Mouse (Mus musculus) hindbrain, embryonic 11.5 days (tissue): Measurements from ENCODE around the gene Grk5. TPM values are rescaled to one million over a fixed set of nuclear protein-coding genes. Genes with fewer than 3 reads are reported as not detected.

ENCODE experiments used
- ATAC-seq: fragments of 200-750 bp; cut with Nextera tagmentation; 2 replicates; pipeline ENCODE4 v1.8.0; 2017; ENCODE audit warnings: mild to moderate bottlenecking, moderate TSS enrichment, moderate library complexity; ENCODE audit not compliant: low FRiP score
- DNase-seq: peaks from one replicate; pipeline ENCODE4 v3.0.0-alpha.2; 2015; ENCODE audit warnings: low spot score
- H3K27ac ChIP-seq: fragments of 300-500 bp; sonication (generic); 2 replicates; pipeline ENCODE4 v1.5.1; 2014; ENCODE audit warnings: mild to moderate bottlenecking, low read depth, low read length
- H3K27me3 ChIP-seq: fragments of 300-500 bp; sonication (generic); 2 replicates; pipeline ENCODE4 v1.6.1; 2014; ENCODE audit warnings: mild to moderate bottlenecking, low read length, moderate library complexity, mixed read lengths; ENCODE audit not compliant: control insufficient read depth, insufficient read depth
- H3K36me3 ChIP-seq: fragments of 300-500 bp; sonication (generic); 2 replicates; pipeline ENCODE4 v1.6.1; 2014; ENCODE audit warnings: mild to moderate bottlenecking, low read length, moderate library complexity, mixed read lengths; ENCODE audit not compliant: control insufficient read depth, insufficient read depth
- H3K4me1 ChIP-seq: fragments of 300-500 bp; sonication (generic); replicated peaks from 2 replicates; pipeline ENCODE4 v1.6.1; 2014; ENCODE audit warnings: low read length, mixed read lengths; ENCODE audit not compliant: control insufficient read depth, insufficient read depth
- H3K4me2 ChIP-seq: fragments of 300-500 bp; sonication (generic); replicated peaks from 2 replicates; pipeline ENCODE4 v1.6.1; 2014; ENCODE audit warnings: mild to moderate bottlenecking, low read depth, low read length
- H3K4me3 ChIP-seq: fragments of 300-500 bp; sonication (generic); 2 replicates; pipeline ENCODE4 v1.5.1; 2014; ENCODE audit warnings: low read depth, low read length
- H3K9ac ChIP-seq: fragments of 300-500 bp; sonication (generic); 2 replicates; pipeline ENCODE4 v1.6.1; 2014; ENCODE audit warnings: low read depth, low read length
- H3K9me3 ChIP-seq: fragments of 300-500 bp; sonication (generic); 2 replicates; pipeline ENCODE4 v1.6.1; 2016; ENCODE audit warnings: low read length; ENCODE audit not compliant: control insufficient read depth
- WGBS: fragments of 180-500 bp; shearing (Covaris S2); extraction: QIAGEN DNeasy Blood & Tissue Kit; methylation state at CpG from one replicate; pipeline ENCODE4 v1.1.7; 2014; 5-methylcytosine and 5-hydroxymethylcytosine counted together
- polyA plus RNA-seq: library from polyadenylated mRNA; unstranded; fragments of >200 nt; fragmentation: Nextera tagmentation; extraction: Ambion mirVana; gene quantifications from 2 replicates; pipeline ENCODE4 v1.2.1, GENCODE M21; 2014

Grk5 gene
- polyA plus RNA-seq, 1 experiment from 2014 or later, result 3.0 TPM

DNA sequence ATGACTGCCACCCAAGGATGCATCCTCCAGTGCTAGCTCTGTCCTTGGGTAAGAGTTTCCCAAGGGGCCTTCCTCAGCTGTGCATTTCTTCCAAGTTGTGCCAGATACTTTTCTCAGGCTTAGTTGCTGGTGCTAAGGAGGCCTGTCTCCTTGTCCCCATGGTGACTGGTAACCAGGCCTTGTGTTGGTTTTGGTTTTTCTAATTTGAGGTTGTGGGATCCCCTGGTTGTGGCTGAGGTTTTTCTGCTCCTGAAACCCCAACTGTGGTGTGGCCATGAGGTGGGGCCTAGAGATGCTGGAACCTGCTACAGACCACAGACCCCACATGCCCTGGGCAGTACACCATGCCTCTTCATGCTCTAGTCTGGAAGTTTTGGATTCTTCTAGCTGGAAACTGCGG lies 90.0 kb downstream of the Grk5 start:
- Histone ChIP-seq H3K27ac (no peak overlapping the region), H3K4me3 (no peak overlapping the region), H3K9ac (no peak overlapping the region), H3K4me2 (no peak overlapping the region), H3K4me1 (no peaks in the 10 kb centered on the region), H3K9me3 (no peaks in the 10 kb centered on the region), H3K27me3 (no peaks in the 10 kb centered on the region), H3K36me3 (no peaks in the 10 kb centered on the region)
- DNase-seq (no peak), ATAC-seq (no peak)
- WGBS, result 94% methylated on average over 1 of the region's 1 CpGs

DNA sequence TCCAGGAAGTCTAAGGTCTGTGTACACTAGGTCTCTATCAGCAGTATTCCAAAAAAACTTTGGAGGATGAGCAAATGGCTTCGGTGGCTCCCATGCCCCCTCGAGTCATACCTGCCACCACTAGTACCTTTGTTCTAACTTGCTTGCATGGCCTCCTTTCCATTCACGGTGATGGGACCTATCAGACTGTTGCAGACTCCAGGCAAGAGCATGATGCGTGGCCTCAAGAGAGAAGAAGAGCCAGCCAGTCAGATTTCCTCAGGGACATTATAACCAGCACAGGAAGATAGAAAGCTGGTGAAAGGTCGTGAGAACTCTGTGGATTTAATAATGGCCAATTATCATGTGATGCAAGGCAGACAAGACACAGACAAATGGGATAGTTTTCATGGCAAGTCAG lies 91.8 kb downstream of the Grk5 start:
- ATAC-seq, result no peak
- H3K9me3 ChIP-seq, result no peaks in the 10 kb centered on the region
- no peak overlapping the region for H3K4me2 ChIP-seq
- no peaks in the 10 kb centered on the region for H3K27me3 ChIP-seq
- no peaks in the 10 kb centered on the region for H3K4me1 ChIP-seq
- WGBS, result 79% methylated on average over 5 of the region's 5 CpGs
- H3K36me3 ChIP-seq, result no peaks in the 10 kb centered on the region
- DNase-seq, result no peak
- H3K27ac ChIP-seq, result no peak overlapping the region
- no peak overlapping the region for H3K9ac ChIP-seq
- no peak overlapping the region for H3K4me3 ChIP-seq

DNA sequence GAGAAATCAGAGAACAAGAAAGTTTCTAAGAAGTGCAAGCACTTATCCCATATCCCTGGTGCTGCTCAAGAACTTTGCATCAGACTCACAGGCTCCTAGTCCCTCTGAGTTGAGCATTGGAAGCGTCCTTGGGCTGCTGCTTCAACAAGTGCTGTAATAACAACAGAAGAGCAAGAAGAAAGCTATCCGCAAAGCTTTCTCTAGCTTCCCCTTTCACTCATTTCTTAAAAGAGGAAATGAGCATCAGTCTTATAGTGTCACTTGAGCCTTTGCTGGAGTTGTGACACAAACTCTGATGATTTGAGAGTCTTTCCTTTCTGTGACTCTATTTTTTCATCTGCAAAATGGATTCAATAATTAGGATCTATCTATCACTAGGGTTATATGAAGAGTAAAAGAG lies 92.3 kb downstream of the Grk5 start:
- DNase-seq, result no peak
- no peak overlapping the region for H3K4me2 ChIP-seq
- WGBS, result 86% methylated on average over 2 of the region's 2 CpGs
- no peaks in the 10 kb centered on the region for H3K4me1 ChIP-seq
- no peaks in the 10 kb centered on the region for H3K36me3 ChIP-seq
- no peak overlapping the region for H3K27ac ChIP-seq
- no peaks in the 10 kb centered on the region for H3K9me3 ChIP-seq
- no peak overlapping the region for H3K4me3 ChIP-seq
- no peak for ATAC-seq
- H3K9ac ChIP-seq, result no peak overlapping the region
- no peaks in the 10 kb centered on the region for H3K27me3 ChIP-seq

DNA sequence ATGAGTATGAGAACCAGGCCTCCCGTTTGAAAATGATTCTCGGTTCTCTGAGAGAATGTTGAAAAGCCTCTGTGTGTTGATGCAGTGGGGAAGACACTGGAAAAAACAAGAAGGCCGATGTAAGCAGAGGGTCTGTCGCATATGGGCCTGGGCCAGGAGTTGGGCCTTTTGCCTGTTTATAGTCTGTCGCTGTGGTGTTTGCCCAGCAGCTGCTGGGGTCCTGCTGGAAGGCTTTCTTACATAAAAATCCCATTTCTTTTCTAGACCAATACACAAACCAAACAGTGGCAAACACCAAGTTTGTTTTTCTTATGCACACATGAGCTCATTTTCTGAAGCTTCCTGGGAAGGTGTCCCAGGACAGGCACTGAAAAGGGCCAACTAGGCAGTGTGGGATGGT lies 100.2 kb downstream of the Grk5 start:
- H3K4me3 ChIP-seq, result no peak overlapping the region
- no peaks in the 10 kb centered on the region for H3K9me3 ChIP-seq
- no peak overlapping the region for H3K9ac ChIP-seq
- no peak overlapping the region for H3K4me2 ChIP-seq
- DNase-seq (peak; percentile 2), ATAC-seq (no peak)
- H3K27me3 ChIP-seq, result no peaks in the 10 kb centered on the region
- peaks cover 7% of the 10 kb centered on the region; the same call in 1 of the 2 replicates for H3K4me1 ChIP-seq
- no peaks in the 10 kb centered on the region for H3K36me3 ChIP-seq
- no peak overlapping the region for H3K27ac ChIP-seq
- 79% methylated on average over 5 of the region's 5 CpGs for WGBS

- Histone ChIP-seq H3K27me3 (no peaks in the 10 kb centered on the region), H3K36me3 (no peaks in the 10 kb centered on the region), H3K27ac (no peak overlapping the region), H3K4me2 (no peak overlapping the region), H3K4me1 (peaks cover 7% of the 10 kb centered on the region; the same call in 1 of the 2 replicates), H3K9ac (no peak overlapping the region), H3K4me3 (no peak overlapping the region), H3K9me3 (no peaks in the 10 kb centered on the region)
- WGBS, result 76% methylated on average over 3 of the region's 3 CpGs
- no peak for ATAC-seq
- no peak for DNase-seq
These were observed 104.7 kb downstream of the Grk5 start for GRCm38 (mm10) chr19:60994214-60994613.

GRCm38 (mm10) chr19:60994845-60995244 lies 105.3 kb downstream of the Grk5 start:
- Histone ChIP-seq H3K27me3 (no peaks in the 10 kb centered on the region), H3K36me3 (no peaks in the 10 kb centered on the region), H3K4me1 (0 out of 2 replicates have a peak, but pooled peaks cover 4% of the 10 kb centered on the region), H3K9me3 (no peaks in the 10 kb centered on the region), H3K4me3 (no peak overlapping the region), H3K9ac (no peak overlapping the region), H3K4me2 (no peak overlapping the region), H3K27ac (no peak overlapping the region)
- ATAC-seq (no peak), DNase-seq (no peak)
- WGBS, result 76% methylated on average over 2 of the region's 2 CpGs

GRCm38 (mm10) chr19:60997784-60998183 lies 108.2 kb downstream of the Grk5 start:
- no peak for DNase-seq
- Histone ChIP-seq H3K36me3 (no peaks in the 10 kb centered on the region), H3K9me3 (no peaks in the 10 kb centered on the region), H3K9ac (no peak overlapping the region), H3K27me3 (no peaks in the 10 kb centered on the region), H3K27ac (no peak overlapping the region), H3K4me1 (no peaks in the 10 kb centered on the region), H3K4me2 (no peak overlapping the region), H3K4me3 (no peak overlapping the region)
- 93% methylated on average over 4 of the region's 4 CpGs for WGBS
- ATAC-seq, result no peak

GRCm38 (mm10) chr19:60999652-61000051 lies 110.1 kb downstream of the Grk5 start:
- no peaks in the 10 kb centered on the region for H3K36me3 ChIP-seq
- WGBS, result 61% methylated on average over 2 of the region's 2 CpGs

GRCm38 (mm10) chr19:61000958-61001357 lies 111.4 kb downstream of the Grk5 start:
- H3K36me3 ChIP-seq, result no peaks in the 10 kb centered on the region
- H3K4me2 ChIP-seq, result no peak overlapping the region
- no peaks in the 10 kb centered on the region for H3K4me1 ChIP-seq
- no peak overlapping the region for H3K27ac ChIP-seq
- H3K27me3 ChIP-seq, result no peaks in the 10 kb centered on the region
- H3K9me3 ChIP-seq, result no peaks in the 10 kb centered on the region
- no peak overlapping the region for H3K4me3 ChIP-seq
- DNase-seq (no peak), ATAC-seq (no peak)
- 89% methylated on average over 2 of the region's 2 CpGs for WGBS
- H3K9ac ChIP-seq, result no peak overlapping the region

More at GRCm38 (mm10) chr19:60999652-61000051, 110.1 kb downstream of the Grk5 start:
- no peaks in the 10 kb centered on the region for H3K27me3 ChIP-seq
- no peak overlapping the region for H3K4me3 ChIP-seq
- H3K4me1 ChIP-seq, result no peaks in the 10 kb centered on the region
- no peaks in the 10 kb centered on the region for H3K9me3 ChIP-seq
- H3K4me2 ChIP-seq, result no peak overlapping the region
- H3K9ac ChIP-seq, result no peak overlapping the region
- no peak overlapping the region for H3K27ac ChIP-seq
- no peak for ATAC-seq
- DNase-seq, result no peak
